Mouse (Mus musculus) heart, adult 2 months (tissue): ENCODE data around the gene Spats2. TPM values are rescaled to one million over a fixed set of nuclear protein-coding genes. Genes with fewer than 3 reads are reported as not detected.

Source experiments
- DNase-seq, 2 experiments: peaks; one replicate each; pipeline ENCODE4 v3.0.0; 2021
- H3K27ac ChIP-seq: fragments of 200-600 bp; 2 replicates; pipeline ENCODE4 v1.8.1; 2022
- H3K27me3 ChIP-seq: fragments of 200-500 bp; 2 replicates; pipeline ENCODE4 v1.6.1; 2012; ENCODE audit warnings: mild to moderate bottlenecking, low read length, inconsistent platforms, mixed read lengths; ENCODE audit not compliant: control insufficient read depth, insufficient read depth
- H3K36me3 ChIP-seq: fragments of 200-500 bp; 2 replicates; pipeline ENCODE4 v1.6.1; 2012; ENCODE audit warnings: low read length, inconsistent platforms; ENCODE audit not compliant: control insufficient read depth, insufficient read depth
- H3K4me1 ChIP-seq: fragments of 200-500 bp; 2 replicates; pipeline ENCODE4 v1.6.1; 2011; ENCODE audit warnings: low read length; ENCODE audit not compliant: control insufficient read depth, insufficient read depth
- H3K4me3 ChIP-seq: fragments of 200-600 bp; 2 replicates; pipeline ENCODE4 v1.8.1; 2022
- H3K79me2 ChIP-seq: fragments of 200-500 bp; replicated peaks from 2 replicates; pipeline ENCODE4 v1.6.1; 2012; ENCODE audit warnings: mild to moderate bottlenecking, inconsistent platforms, low read length, moderate library complexity, mixed read lengths; ENCODE audit not compliant: control insufficient read depth, insufficient read depth
- H3K9ac ChIP-seq: fragments of 200-500 bp; 2 replicates; pipeline ENCODE4 v1.6.1; 2012; ENCODE audit warnings: low read depth, mild to moderate bottlenecking, control low read depth, inconsistent platforms, low read length, mixed read lengths
- CTCF ChIP-seq: fragments of 200-600 bp; IDR thresholded peaks from 2 replicates; pipeline ENCODE4 v1.8.1; 2022; ENCODE audit warnings: antibody characterized with exemption, mild to moderate bottlenecking, moderate library complexity
- EP300 ChIP-seq: fragments of 200-500 bp; IDR thresholded peaks from 2 replicates; pipeline ENCODE4 v1.6.1; 2011; ENCODE audit warnings: low read depth, low read length, control low read depth; ENCODE audit not compliant: insufficient read depth
- POLR2A ChIP-seq: fragments of 200-500 bp; IDR thresholded peaks from 2 replicates; pipeline ENCODE4 v1.6.1; 2011; ENCODE audit warnings: mild to moderate bottlenecking, low read depth, low read length, control low read depth; ENCODE audit not compliant: insufficient read depth
- WGBS: fragments of 180-500 bp; shearing (Covaris S2); methylation state at CpG from one replicate; pipeline ENCODE4 v1.1.7; 2018; 5-methylcytosine and 5-hydroxymethylcytosine counted together
- intact Hi-C: fragments of 180-260 bp; cut with DNase I; formaldehyde crosslinking; loops from one replicate; pipeline ENCODE4 v1.15.1; 2025
- polyA plus RNA-seq: library from polyadenylated mRNA; depleted of rRNA; stranded (reverse); fragments of >200 nt; gene quantifications from 2 replicates; pipeline ENCODE4 v1.2.3, GENCODE M21; 2012
- total RNA-seq, 2 experiments: library from RNA; stranded (reverse); gene quantifications; 2 replicates each; pipeline ENCODE4 v1.2.3; 2021

The Spats2 gene
- total and polyA plus RNA-seq, 3 experiments: 5.3 to 6.7 (median 6.6) TPM

GRCm38 (mm10) chr15:99088292-99088691, 37.4 kb upstream of the Spats2 start:
- peak; percentile 80 to 88 for DNase-seq
- Histone ChIP-seq H3K9ac (no peak overlapping the region), H3K36me3 (no peaks in the 10 kb centered on the region), H3K79me2 (no peaks in the 10 kb centered on the region), H3K27ac (no peak overlapping the region), H3K27me3 (peaks cover 10% of the 10 kb centered on the region), H3K4me3 (peak overlapping the region; percentile 20), H3K4me1 (no peaks in the 10 kb centered on the region)
- 1% methylated on average over 27 of the region's 27 CpGs for whole genome bisulfite sequencing
- intact Hi-C loops: loop anchor here (2.0 kb wide), 1 partner anchor 39 kb away; no protein-coding TSS in a partner anchor
- no peak for TF ChIP-seq POLR2A
- no peak for TF ChIP-seq EP300
- no peak; the same call in 1 of the 2 replicates for TF ChIP-seq CTCF

- no peaks in the 10 kb centered on the region; the same call in 1 of the 2 replicates for H3K4me1 ChIP-seq
- H3K4me3 ChIP-seq: no peak overlapping the region
- H3K27me3 ChIP-seq: peaks cover 10% of the 10 kb centered on the region
- no peak overlapping the region for H3K9ac ChIP-seq
- no peak overlapping the region for H3K27ac ChIP-seq
- TF ChIP-seq EP300 (no peak), POLR2A (no peak), CTCF (no peak)
- DNase-seq: no peak
- H3K79me2 ChIP-seq: no peaks in the 10 kb centered on the region
- 34% methylated on average over 14 of the region's 14 CpGs for WGBS
- no peaks in the 10 kb centered on the region for H3K36me3 ChIP-seq
- intact Hi-C loops: loop anchor here (2.0 kb wide), 1 partner anchor 40 kb away; no protein-coding TSS in a partner anchor
These were observed 36.6 kb upstream of the Spats2 start for GRCm38 (mm10) chr15:99089069-99089468.

DNA sequence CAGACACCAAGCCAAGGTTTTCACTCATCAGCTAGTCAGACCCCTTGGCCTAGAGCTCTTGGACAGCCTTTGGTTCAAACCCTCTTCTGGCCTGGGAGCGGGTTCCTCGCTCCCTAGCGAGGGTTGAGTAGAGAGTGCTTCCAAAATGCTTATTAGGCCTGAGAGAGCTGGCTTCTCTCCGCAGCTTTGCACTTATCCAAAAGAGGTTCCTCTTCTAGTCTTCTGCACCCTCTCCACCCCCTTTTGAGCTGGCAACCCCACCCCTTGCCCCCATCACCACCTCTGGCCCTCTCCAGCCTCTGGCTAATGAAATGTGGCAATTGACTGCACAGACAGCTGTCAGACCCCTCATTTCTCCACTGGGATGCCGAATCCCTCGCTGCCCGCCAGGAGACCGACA, 32.8 kb upstream of the Spats2 start, which contains the start of gene Dnajc22:
TSS of gene Dnajc22 (plus strand) at position 301 of the 400 bp plus-strand sequence.
- H3K27me3 ChIP-seq: peaks cover 21% of the 10 kb centered on the region
- WGBS: 83% methylated on average over 8 of the region's 8 CpGs
- TF ChIP-seq POLR2A (no peak), EP300 (no peak), CTCF (no peak)
- peaks cover 3% of the 10 kb centered on the region for H3K4me1 ChIP-seq
- no peaks in the 10 kb centered on the region for H3K79me2 ChIP-seq
- DNase-seq: no peak
- H3K36me3 ChIP-seq: no peaks in the 10 kb centered on the region
- intact Hi-C loops: no loop called here
- peak within 1 kb of the TSS; percentile 60 for H3K9ac ChIP-seq
- H3K27ac ChIP-seq: no peak within 1 kb of the TSS
- peak within 1 kb of the TSS; percentile 49 for H3K4me3 ChIP-seq

- Histone ChIP-seq H3K4me1 (peaks cover 3% of the 10 kb centered on the region), H3K9ac (peak overlapping the region; percentile 60), H3K27ac (no peak overlapping the region), H3K36me3 (no peaks in the 10 kb centered on the region), H3K27me3 (peaks cover 18% of the 10 kb centered on the region), H3K79me2 (no peaks in the 10 kb centered on the region), H3K4me3 (peak overlapping the region; percentile 49)
- DNase-seq: peak; percentile 60 to 61
- intact Hi-C loops: no loop called here
- TF ChIP-seq CTCF: peak; percentile 57
- TF ChIP-seq POLR2A: no peak
- no peak for TF ChIP-seq EP300
- WGBS: 6% methylated on average over 55 of the region's 56 CpGs
These were observed 32.1 kb upstream of the Spats2 start for GRCm38 (mm10) chr15:99093291-99094258.

GRCm38 (mm10) chr15:99094631-99095270, 31.0 kb upstream of the Spats2 start:
- WGBS: 13% methylated on average over 27 of the region's 27 CpGs
- Histone ChIP-seq H3K27ac (no peak overlapping the region), H3K79me2 (no peaks in the 10 kb centered on the region), H3K4me3 (no peak overlapping the region), H3K4me1 (peaks cover 3% of the 10 kb centered on the region), H3K9ac (no peak overlapping the region), H3K27me3 (peaks cover 18% of the 10 kb centered on the region), H3K36me3 (no peaks in the 10 kb centered on the region)
- TF ChIP-seq CTCF (no peak), EP300 (no peak), POLR2A (no peak)
- intact Hi-C loops: no loop called here
- DNase-seq: no peak

DNA sequence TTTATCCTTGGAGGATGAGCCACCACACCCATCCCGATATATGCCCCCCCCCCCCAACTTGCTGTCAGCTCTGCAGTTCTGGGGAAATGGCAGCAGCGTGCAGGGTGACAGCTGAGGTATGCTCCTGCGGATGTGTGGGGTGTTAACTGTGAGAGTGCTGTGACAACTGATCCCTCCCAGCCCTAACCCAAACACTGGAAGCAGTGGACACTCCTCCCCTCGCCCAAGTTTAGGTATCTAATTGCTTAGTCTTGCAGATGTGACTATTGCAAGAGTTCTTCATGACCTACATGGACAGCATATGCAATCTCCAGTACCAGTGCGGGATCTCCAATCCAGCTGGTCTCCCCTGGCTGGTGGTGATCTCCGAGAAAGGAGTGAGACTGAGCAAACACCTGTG, 30.4 kb upstream of the Spats2 start:
- intact Hi-C loops: no loop called here
- H3K27ac ChIP-seq: no peak overlapping the region
- no peak overlapping the region for H3K9ac ChIP-seq
- peaks cover 18% of the 10 kb centered on the region for H3K27me3 ChIP-seq
- TF ChIP-seq POLR2A (no peak), CTCF (no peak), EP300 (no peak)
- H3K79me2 ChIP-seq: no peaks in the 10 kb centered on the region
- no peak overlapping the region for H3K4me3 ChIP-seq
- no peaks in the 10 kb centered on the region for H3K36me3 ChIP-seq
- 47% methylated on average over 6 of the region's 6 CpGs for WGBS
- no peak for DNase-seq
- H3K4me1 ChIP-seq: peaks cover 3% of the 10 kb centered on the region
